Mouse (Mus musculus) midbrain, embryonic 13.5 days (tissue): Measurements from ENCODE around the gene Clec4g. TPM values are rescaled to one million over a fixed set of nuclear protein-coding genes. Genes with fewer than 3 reads are reported as not detected.

Experiments
- ATAC-seq: fragments of 200-750 bp; cut with Nextera tagmentation; 2 replicates; pipeline ENCODE4 v1.8.0; 2017; ENCODE audit warnings: mild to moderate bottlenecking, moderate TSS enrichment, moderate library complexity
- H3K27ac ChIP-seq: fragments of 300-500 bp; sonication (generic); 2 replicates; pipeline ENCODE4 v1.5.1; 2015; ENCODE audit warnings: inconsistent platforms, mild to moderate bottlenecking, moderate library complexity
- H3K27me3 ChIP-seq: fragments of 300-500 bp; sonication (generic); 2 replicates; pipeline ENCODE4 v1.6.1; 2015; ENCODE audit warnings: mild to moderate bottlenecking, inconsistent platforms
- H3K36me3 ChIP-seq: fragments of 300-500 bp; sonication (generic); 2 replicates; pipeline ENCODE4 v1.6.1; 2015; ENCODE audit warnings: mild to moderate bottlenecking, inconsistent platforms
- H3K4me1 ChIP-seq: fragments of 300-500 bp; sonication (generic); replicated peaks from 2 replicates; pipeline ENCODE4 v1.6.1; 2015; ENCODE audit warnings: inconsistent platforms
- H3K4me2 ChIP-seq: fragments of 300-500 bp; sonication (generic); replicated peaks from 2 replicates; pipeline ENCODE4 v1.6.1; 2015; ENCODE audit warnings: moderate library complexity, mild to moderate bottlenecking, inconsistent platforms
- H3K4me3 ChIP-seq: fragments of 300-500 bp; sonication (generic); replicated peaks from 2 replicates; pipeline ENCODE4 v1.5.1; 2015; ENCODE audit warnings: mild to moderate bottlenecking, inconsistent platforms
- H3K9ac ChIP-seq: fragments of 300-500 bp; sonication (generic); replicated peaks from 2 replicates; pipeline ENCODE4 v1.6.1; 2015; ENCODE audit warnings: mild to moderate bottlenecking, inconsistent platforms
- H3K9me3 ChIP-seq: fragments of 300-500 bp; sonication (generic); 2 replicates; pipeline ENCODE4 v1.6.1; 2016; ENCODE audit warnings: mild to moderate bottlenecking, inconsistent platforms
- WGBS: fragments of 180-500 bp; shearing (Covaris S2); methylation state at CpG from one replicate; pipeline ENCODE4 v1.1.7; 2015; 5-methylcytosine and 5-hydroxymethylcytosine counted together
- polyA plus RNA-seq: library from polyadenylated mRNA; unstranded; fragments of >200 nt; fragmentation: Nextera tagmentation; extraction: Ambion mirVana; gene quantifications from 2 replicates; pipeline ENCODE4 v1.2.1, GENCODE M21; 2015

The Clec4g gene
- polyA plus RNA-seq, 1 experiment from 2014 or later: not detected

GRCm38 (mm10) chr8:3707611-3708010 lies 12.8 kb downstream of the Clec4g start:
- Histone ChIP-seq H3K9me3 (no peaks in the 10 kb centered on the region), H3K4me2 (no peak overlapping the region), H3K4me1 (no peaks in the 10 kb centered on the region), H3K9ac (no peak overlapping the region), H3K36me3 (no peaks in the 10 kb centered on the region), H3K27ac (no peak overlapping the region), H3K27me3 (no peaks in the 10 kb centered on the region), H3K4me3 (no peak overlapping the region)
- WGBS: 75% methylated on average over 7 of the region's 7 CpGs
- ATAC-seq: no peak

GRCm38 (mm10) chr8:3705711-3706110 lies 14.7 kb downstream of the Clec4g start:
- ATAC-seq: no peak
- H3K9me3 ChIP-seq: no peaks in the 10 kb centered on the region
- H3K4me1 ChIP-seq: no peaks in the 10 kb centered on the region
- no peaks in the 10 kb centered on the region for H3K36me3 ChIP-seq
- H3K27ac ChIP-seq: no peak overlapping the region
- no peak overlapping the region for H3K9ac ChIP-seq
- 72% methylated on average over 4 of the region's 4 CpGs for WGBS
- H3K4me2 ChIP-seq: no peak overlapping the region
- H3K27me3 ChIP-seq: no peaks in the 10 kb centered on the region
- no peak overlapping the region for H3K4me3 ChIP-seq

GRCm38 (mm10) chr8:3701491-3701890 lies 19.0 kb downstream of the Clec4g start:
- H3K27me3 ChIP-seq: no peaks in the 10 kb centered on the region
- WGBS: 97% methylated on average over 1 of the region's 1 CpGs

GRCm38 (mm10) chr8:3694121-3694520 lies 26.3 kb downstream of the Clec4g start, which contains the start of gene Fcer2a:
Gene Fcer2a (minus strand): TSS chr8:3694175.
- no peak within 1 kb of the TSS for H3K4me2 ChIP-seq
- 86% methylated on average over 3 of the region's 3 CpGs for WGBS
- no peaks in the 10 kb centered on the region for H3K9me3 ChIP-seq
- no peaks in the 10 kb centered on the region for H3K36me3 ChIP-seq
- no peak within 1 kb of the TSS for H3K4me3 ChIP-seq
- H3K4me1 ChIP-seq: no peaks in the 10 kb centered on the region
- no peak for ATAC-seq
- H3K27ac ChIP-seq: no peak within 1 kb of the TSS
- no peaks in the 10 kb centered on the region for H3K27me3 ChIP-seq
- no peak within 1 kb of the TSS for H3K9ac ChIP-seq

More at GRCm38 (mm10) chr8:3701491-3701890, 19.0 kb downstream of the Clec4g start:
- Histone ChIP-seq H3K4me3 (no peak overlapping the region), H3K27ac (no peak overlapping the region), H3K9ac (no peak overlapping the region), H3K4me1 (no peaks in the 10 kb centered on the region), H3K4me2 (no peak overlapping the region), H3K9me3 (no peaks in the 10 kb centered on the region), H3K36me3 (no peaks in the 10 kb centered on the region)
- no peak for ATAC-seq

- WGBS: 83% methylated on average over 3 of the region's 3 CpGs
These were observed 29.7 kb downstream of the Clec4g start for GRCm38 (mm10) chr8:3690774-3691173.

GRCm38 (mm10) chr8:3687537-3687936 lies 32.9 kb downstream of the Clec4g start:
- Histone ChIP-seq H3K36me3 (peaks cover 9% of the 10 kb centered on the region), H3K9ac (no peak overlapping the region)
- 79% methylated on average over 6 of the region's 6 CpGs for WGBS

More at GRCm38 (mm10) chr8:3690774-3691173, 29.7 kb downstream of the Clec4g start:
- Histone ChIP-seq H3K4me1 (no peaks in the 10 kb centered on the region), H3K9me3 (no peaks in the 10 kb centered on the region), H3K4me2 (no peak overlapping the region), H3K9ac (no peak overlapping the region), H3K27me3 (no peaks in the 10 kb centered on the region), H3K27ac (no peak overlapping the region), H3K4me3 (no peak overlapping the region), H3K36me3 (no peaks in the 10 kb centered on the region)
- ATAC-seq: no peak

GRCm38 (mm10) chr8:3685422-3685821 lies 35.0 kb downstream of the Clec4g start:
- ATAC-seq: no peak
- 75% methylated on average over 5 of the region's 5 CpGs for WGBS
- Histone ChIP-seq H3K4me3 (no peak overlapping the region), H3K27ac (no peak overlapping the region), H3K9me3 (no peaks in the 10 kb centered on the region), H3K4me1 (no peaks in the 10 kb centered on the region), H3K27me3 (no peaks in the 10 kb centered on the region), H3K4me2 (no peak overlapping the region), H3K9ac (no peak overlapping the region), H3K36me3 (peaks cover 27% of the 10 kb centered on the region)

More at GRCm38 (mm10) chr8:3687537-3687936, 32.9 kb downstream of the Clec4g start:
- Histone ChIP-seq H3K9me3 (no peaks in the 10 kb centered on the region), H3K27me3 (no peaks in the 10 kb centered on the region), H3K4me1 (no peaks in the 10 kb centered on the region), H3K27ac (no peak overlapping the region), H3K4me2 (no peak overlapping the region), H3K4me3 (no peak overlapping the region)
- ATAC-seq: no peak

GRCm38 (mm10) chr8:3684530-3684929 lies 35.9 kb downstream of the Clec4g start:
- peak; percentile 25 for ATAC-seq
- H3K9me3 ChIP-seq: no peaks in the 10 kb centered on the region
- H3K4me2 ChIP-seq: no peak overlapping the region
- no peaks in the 10 kb centered on the region for H3K27me3 ChIP-seq
- no peak overlapping the region for H3K9ac ChIP-seq
- H3K27ac ChIP-seq: no peak overlapping the region
- H3K4me3 ChIP-seq: no peak overlapping the region
- no peaks in the 10 kb centered on the region for H3K4me1 ChIP-seq
- H3K36me3 ChIP-seq: peaks cover 36% of the 10 kb centered on the region

GRCm38 (mm10) chr8:3683408-3684176 lies 36.9 kb downstream of the Clec4g start:
- Histone ChIP-seq H3K4me1 (no peaks in the 10 kb centered on the region), H3K4me3 (no peak overlapping the region), H3K4me2 (no peak overlapping the region), H3K27ac (no peak overlapping the region), H3K9ac (no peak overlapping the region), H3K36me3 (peaks cover 44% of the 10 kb centered on the region), H3K9me3 (no peaks in the 10 kb centered on the region), H3K27me3 (no peaks in the 10 kb centered on the region)
- ATAC-seq: no peak
- WGBS: 76% methylated on average over 6 of the region's 6 CpGs

- Histone ChIP-seq H3K9me3 (no peaks in the 10 kb centered on the region), H3K4me1 (peaks cover 11% of the 10 kb centered on the region), H3K4me2 (no peak overlapping the region), H3K4me3 (no peak overlapping the region), H3K27me3 (no peaks in the 10 kb centered on the region), H3K36me3 (peaks cover 44% of the 10 kb centered on the region), H3K27ac (no peak overlapping the region), H3K9ac (no peak overlapping the region)
- WGBS: 92% methylated on average over 5 of the region's 5 CpGs
- ATAC-seq: no peak
These were observed 38.0 kb downstream of the Clec4g start for GRCm38 (mm10) chr8:3682435-3682834.

GRCm38 (mm10) chr8:3679656-3680055 lies 40.8 kb downstream of the Clec4g start:
- H3K4me2 ChIP-seq: no peak overlapping the region
- no peak overlapping the region for H3K4me3 ChIP-seq
- H3K9ac ChIP-seq: no peak overlapping the region
- ATAC-seq: no peak
- H3K36me3 ChIP-seq: peaks cover 44% of the 10 kb centered on the region
- H3K4me1 ChIP-seq: peaks cover 20% of the 10 kb centered on the region
- no peaks in the 10 kb centered on the region for H3K27me3 ChIP-seq
- H3K9me3 ChIP-seq: no peaks in the 10 kb centered on the region
- H3K27ac ChIP-seq: no peak overlapping the region
- WGBS: 96% methylated on average over 5 of the region's 5 CpGs

- H3K4me1 ChIP-seq: peaks cover 20% of the 10 kb centered on the region
These were observed 41.2 kb downstream of the Clec4g start for GRCm38 (mm10) chr8:3679236-3679635.

GRCm38 (mm10) chr8:3678831-3679230 lies 41.6 kb downstream of the Clec4g start:
- no peaks in the 10 kb centered on the region for H3K9me3 ChIP-seq
- WGBS: 96% methylated on average over 21 of the region's 23 CpGs
- H3K27ac ChIP-seq: no peak overlapping the region
- no peak overlapping the region for H3K9ac ChIP-seq
- no peak overlapping the region for H3K4me2 ChIP-seq
- H3K27me3 ChIP-seq: no peaks in the 10 kb centered on the region
- H3K36me3 ChIP-seq: peaks cover 44% of the 10 kb centered on the region
- H3K4me1 ChIP-seq: peaks cover 20% of the 10 kb centered on the region
- H3K4me3 ChIP-seq: no peak overlapping the region
- ATAC-seq: no peak

More at GRCm38 (mm10) chr8:3679236-3679635, 41.2 kb downstream of the Clec4g start:
- Histone ChIP-seq H3K27me3 (no peaks in the 10 kb centered on the region), H3K4me3 (no peak overlapping the region), H3K9ac (no peak overlapping the region), H3K36me3 (peaks cover 44% of the 10 kb centered on the region), H3K4me2 (no peak overlapping the region), H3K27ac (no peak overlapping the region), H3K9me3 (no peaks in the 10 kb centered on the region)
- WGBS: 97% methylated on average over 23 of the region's 23 CpGs
- no peak for ATAC-seq
